Mouse (Mus musculus) heart, adult 2 months (tissue): ENCODE measurements around the gene Ptpro.

Source experiments
- CTCF ChIP-seq: fragments of 200-600 bp; IDR thresholded peaks from 2 replicates; pipeline ENCODE4 v1.8.1; 2022; ENCODE audit warnings: antibody characterized with exemption, mild to moderate bottlenecking, moderate library complexity
- EP300 ChIP-seq: fragments of 200-500 bp; IDR thresholded peaks from 2 replicates; pipeline ENCODE4 v1.6.1; 2011; ENCODE audit warnings: low read depth, low read length, control low read depth; ENCODE audit not compliant: insufficient read depth
- POLR2A ChIP-seq: fragments of 200-500 bp; IDR thresholded peaks from 2 replicates; pipeline ENCODE4 v1.6.1; 2011; ENCODE audit warnings: mild to moderate bottlenecking, low read depth, low read length, control low read depth; ENCODE audit not compliant: insufficient read depth

DNA sequence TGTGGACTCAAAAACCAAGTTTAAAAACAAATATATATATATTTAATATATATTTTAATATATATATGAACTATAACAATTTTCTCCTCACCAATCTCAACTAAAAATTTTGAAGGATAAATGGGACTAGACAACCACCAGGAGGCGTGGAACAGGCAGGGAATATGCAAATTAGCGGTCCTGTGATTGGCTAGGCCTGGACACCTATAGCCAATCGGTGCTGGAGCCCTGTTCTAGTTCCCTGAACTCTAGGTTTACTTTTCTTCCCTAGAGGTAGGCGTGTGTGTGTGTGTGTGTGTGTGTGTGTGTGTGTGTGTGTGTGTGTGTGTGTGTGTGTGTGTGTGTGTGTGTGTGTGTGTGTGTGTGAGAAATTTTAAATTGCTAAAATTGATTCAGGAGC, 134.8 kb downstream of the Ptpro start:
- TF ChIP-seq POLR2A (no peak), CTCF (no peak), EP300 (no peak)
